Mouse (Mus musculus) heart, adult 18-20 months (tissue): ENCODE results near the gene Jtb. TPM values are rescaled to one million over a fixed set of nuclear protein-coding genes. Genes with fewer than 3 reads are reported as not detected.

Source experiments
- microRNA-seq, 2 experiments: library from miRNA; unstranded; fragments of <30 nt; microRNA quantifications; one replicate each; pipeline ENCODE4 v1.2.0; 2022
- total RNA-seq, 2 experiments: library from RNA; stranded (reverse); gene quantifications; 2 replicates each; pipeline ENCODE4 v1.2.3; 2021

Jtb gene
- total RNA-seq, 2 experiments from 2014 or later, result 51.7 to 54.8 TPM

Small RNA genes lying within 50 kb of the gene (microRNA-seq; reads per million reads assigned to microRNA genes)
- gene Mir7012, result 0.38 to 0.54 reads per million in 2 experiments

Other genes with a start within 250 kb of the Jtb start
- 10 to 100 TPM; 46.1 to 48.5 TPM for gene Hax1, start 232.8 kb upstream of the Jtb start, total RNA-seq
- gene 4933434E20Rik, start 180.0 kb upstream of the Jtb start, total RNA-seq, result 10 to 100 TPM; 92.4 to 97.6 TPM
- 100 to 1,000 TPM in 1 of 2 experiments, 10 to 100 TPM in 1; 83.7 to 107 TPM for gene Ubap2l, start 179.0 kb upstream of the Jtb start, total RNA-seq
- gene Tpm3, start 158.9 kb upstream of the Jtb start, total RNA-seq, result 10 to 100 TPM; 42.9 to 46.2 TPM
- under 1 TPM; 0.12 to 0.18 TPM for gene Nup210l, start 127.5 kb upstream of the Jtb start, total RNA-seq
- gene Rps27, start 17.9 kb upstream of the Jtb start, total RNA-seq, result 1,000 to 10,000 TPM; 1,057 to 1,251 TPM
- 1 to 10 TPM; 4.2 to 4.9 TPM for gene Rab13, start 17.9 kb upstream of the Jtb start, total RNA-seq
- under 1 TPM in 1 of 2 experiments, not detected in 1; 0.41 TPM for gene Creb3l4, start 11.9 kb downstream of the Jtb start, total RNA-seq
- 10 to 100 TPM; 62.0 to 65.5 TPM for gene Slc39a1, start 16.6 kb downstream of the Jtb start, total RNA-seq
- 10 to 100 TPM; 13.4 to 18.0 TPM for gene Crtc2, start 22.6 kb downstream of the Jtb start, total RNA-seq
- 10 to 100 TPM; 33.6 to 37.5 TPM for gene Dennd4b, start 33.6 kb downstream of the Jtb start, total RNA-seq
- 10 to 100 TPM; 40.0 to 41.8 TPM for gene Gatad2b, start 61.6 kb downstream of the Jtb start, total RNA-seq
- under 1 TPM; 0.50 to 0.62 TPM for gene Slc27a3, start 158.3 kb downstream of the Jtb start, total RNA-seq
- 10 to 100 TPM; 24.6 TPM for gene Ints3, start 202.0 kb downstream of the Jtb start, total RNA-seq
- gene Npr1, start 234.3 kb downstream of the Jtb start, total RNA-seq, result 10 to 100 TPM; 16.2 to 16.8 TPM
- gene Ilf2, start 244.5 kb downstream of the Jtb start, total RNA-seq, result 10 to 100 TPM; 29.3 to 30.1 TPM